Mouse (Mus musculus) CD4-positive, CD25-positive, alpha-beta regulatory T cell, adult 2 months (primary cell): ENCODE measurements around the gene Mterf1a.
"Not testable (repeated sequence)": the region's sequence is repeated elsewhere in the genome, so short reads cannot be mapped to it uniquely, and the experiment has no call there.

Experiments
- DNase-seq: peaks from one replicate; pipeline ENCODE4 v3.0.0-alpha.2; 2012; ENCODE audit warnings: low read depth, low spot score

The Mterf1a gene

GRCm38 (mm10) chr5:3893459-3894293 is at the start of gene Mterf1a:
Gene Mterf1a (minus strand): TSS chr5:3893933.
- peak; percentile 50 for DNase-seq

DNA sequence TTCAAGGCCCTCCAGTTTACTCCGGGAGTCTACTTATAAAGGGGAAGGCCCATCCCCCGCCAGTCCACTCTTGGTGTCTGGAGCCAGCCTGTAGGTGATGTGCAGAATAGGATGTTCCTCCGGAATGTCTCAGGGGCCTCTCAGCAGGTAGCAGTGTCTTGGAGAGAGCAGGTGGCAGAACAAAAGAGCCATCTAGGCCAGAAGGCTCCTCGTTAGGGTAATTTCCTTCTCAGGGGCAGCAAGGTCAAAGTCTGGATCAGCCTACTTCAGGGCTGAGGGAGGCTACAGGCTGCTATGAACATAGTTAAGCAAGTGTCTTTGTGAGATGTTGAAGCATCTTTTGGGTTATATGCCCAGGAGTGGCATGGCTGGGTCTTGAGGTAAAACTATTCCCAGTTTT is 49.4 kb upstream of the Mterf1a start:
- DNase-seq, result not testable (repeated sequence)

- no peak for DNase-seq
Measured at GRCm38 (mm10) chr5:3941240-3941639, 47.5 kb upstream of the Mterf1a start.

DNA sequence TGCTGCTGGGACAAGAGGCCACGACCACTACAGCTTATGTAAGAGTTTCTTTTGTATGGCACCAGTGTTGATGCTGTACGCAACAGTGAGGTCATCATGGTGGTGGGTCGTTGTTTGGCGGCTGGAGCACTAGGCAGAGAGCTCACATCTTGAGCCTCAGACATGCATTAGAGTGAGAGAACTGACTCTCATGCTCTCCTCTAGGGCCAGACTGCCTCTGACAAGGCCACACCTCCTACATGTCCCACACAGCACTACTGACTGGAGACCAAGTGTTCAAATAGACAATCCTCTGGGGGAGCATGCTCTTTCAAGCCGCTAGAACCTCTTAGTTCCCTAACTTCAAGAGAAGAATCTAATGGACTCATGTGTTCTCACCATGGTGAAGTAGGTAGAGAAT is 45.6 kb upstream of the Mterf1a start:
- DNase-seq, result no peak

DNA sequence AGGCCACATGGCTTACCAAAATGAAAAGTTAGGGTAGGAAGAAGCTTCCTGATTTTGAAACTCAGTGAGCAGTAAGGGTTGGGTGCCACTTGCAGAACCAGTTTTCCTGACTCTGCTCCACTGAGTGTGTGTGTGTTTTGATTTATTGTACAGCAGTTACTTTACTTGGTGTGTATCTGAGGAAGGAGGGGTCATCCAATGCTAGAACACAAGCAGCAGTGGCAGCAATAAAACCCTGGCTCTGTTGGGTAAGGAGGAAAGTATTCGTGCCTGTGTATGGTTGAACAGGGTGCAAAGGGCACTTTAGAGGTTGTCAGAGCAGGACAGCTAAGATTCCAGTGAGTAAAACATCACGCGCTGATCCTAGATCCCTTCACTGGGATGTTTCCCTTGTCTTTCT is 45.2 kb upstream of the Mterf1a start:
- no peak for DNase-seq

DNA sequence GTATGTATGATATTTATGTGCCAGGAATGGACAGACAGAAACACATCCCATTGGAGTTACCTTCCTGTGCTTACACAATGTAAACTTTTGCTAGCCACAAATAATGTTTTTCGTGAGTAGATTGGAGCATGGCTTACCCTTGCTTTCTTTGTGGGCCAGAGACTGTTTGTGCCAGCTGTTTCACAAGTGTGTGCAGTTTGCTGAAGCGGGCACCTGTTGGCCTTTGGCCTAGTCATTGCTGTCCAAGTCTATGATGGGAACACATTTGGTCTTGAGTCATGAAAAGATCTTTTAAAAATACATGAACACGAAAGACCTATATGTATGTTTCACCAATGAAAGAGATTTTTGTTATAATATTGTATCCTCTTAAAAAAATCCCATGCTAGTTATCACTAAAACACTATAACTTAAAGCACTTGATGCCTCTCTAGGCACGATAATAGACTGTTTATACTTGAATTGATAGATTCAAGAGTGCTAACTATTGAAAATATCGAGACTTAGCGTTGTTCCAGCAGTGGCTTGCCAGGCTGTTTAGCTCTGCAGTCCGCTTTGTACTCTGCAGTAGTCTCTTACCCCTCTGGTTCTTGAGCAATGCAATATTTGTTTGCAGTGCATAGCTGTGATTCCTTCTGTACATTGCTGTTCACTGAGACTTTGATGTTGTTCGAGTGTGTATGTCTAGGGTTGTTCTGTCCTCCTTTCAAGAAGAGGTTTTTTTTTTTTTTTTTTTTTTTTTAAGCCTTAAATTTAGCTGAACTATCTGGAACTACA is 42.2 kb upstream of the Mterf1a start:
- DNase-seq, result no peak

GRCm38 (mm10) chr5:3935266-3935665 is 41.5 kb upstream of the Mterf1a start:
- DNase-seq, result no peak

- no peak for DNase-seq
Measured at GRCm38 (mm10) chr5:3933551-3933950, 39.8 kb upstream of the Mterf1a start.

- DNase-seq, result no peak
Measured at GRCm38 (mm10) chr5:3931636-3932035, 37.9 kb upstream of the Mterf1a start.

GRCm38 (mm10) chr5:3930760-3931159 is 37.0 kb upstream of the Mterf1a start:
- DNase-seq, result no peak

- peak; percentile 45 for DNase-seq
Measured at GRCm38 (mm10) chr5:3928690-3929046, 34.9 kb upstream of the Mterf1a start.

GRCm38 (mm10) chr5:3927801-3928689 is 34.3 kb upstream of the Mterf1a start, which contains the start of gene Akap9:
Gene Akap9 (plus strand): TSS chr5:3928054.
- peak; percentile 67 for DNase-seq

DNA sequence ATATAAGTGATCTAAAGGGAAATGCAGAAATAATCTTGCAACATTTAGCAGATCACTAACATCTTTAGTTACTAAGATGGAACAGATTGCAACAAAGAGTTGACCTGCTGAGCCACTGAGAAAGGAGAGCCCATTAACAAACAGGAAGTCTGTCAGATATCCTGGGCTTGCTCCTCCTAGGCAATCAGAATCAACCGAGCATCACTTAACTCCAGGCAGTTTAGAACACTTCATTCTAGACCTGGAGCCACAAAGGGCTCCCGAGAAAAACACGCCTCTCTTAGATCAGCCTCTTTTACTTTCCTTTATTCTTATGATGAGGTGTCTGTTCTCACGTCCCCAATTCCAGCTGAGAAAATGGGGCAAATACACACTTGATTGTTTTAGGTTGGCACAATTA is 32.9 kb upstream of the Mterf1a start:
- DNase-seq, result peak; percentile 7

DNA sequence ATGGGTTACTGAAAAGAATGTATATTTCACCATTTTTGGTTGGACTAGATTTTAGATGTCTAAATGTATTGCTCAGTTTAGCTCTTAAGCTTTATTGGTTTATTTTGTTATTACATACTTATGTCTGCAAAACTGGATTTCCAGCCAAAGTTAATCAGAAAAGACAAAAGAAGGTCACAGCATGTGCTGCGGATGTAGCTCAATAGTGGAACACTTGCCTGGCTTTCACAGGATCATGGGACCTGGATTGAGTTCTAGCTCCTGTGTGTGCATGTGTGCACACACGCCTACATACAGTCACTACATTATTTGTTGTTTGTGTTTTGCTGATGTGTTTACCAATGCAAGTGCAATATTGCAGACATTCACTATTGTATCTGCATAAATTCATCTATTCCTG is 28.6 kb upstream of the Mterf1a start:
- no peak for DNase-seq

- no peak for DNase-seq
Measured at GRCm38 (mm10) chr5:3905471-3905870, 11.7 kb upstream of the Mterf1a start.

DNA sequence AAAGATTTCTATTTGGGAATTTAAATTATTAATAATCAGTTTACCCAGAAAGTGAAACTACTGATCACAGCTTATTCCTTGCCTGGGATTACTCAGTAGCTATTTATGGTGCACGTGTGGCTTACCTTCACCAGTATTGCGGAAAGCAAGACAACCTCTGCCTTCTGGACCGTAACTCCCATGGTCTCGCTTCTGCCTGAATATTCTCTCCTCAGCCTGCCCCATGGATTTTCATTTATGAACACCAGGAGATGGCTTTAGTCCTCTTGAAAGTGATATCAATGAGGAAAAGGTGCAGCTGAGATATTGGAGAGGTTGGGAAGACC is 524 bp upstream of the Mterf1a start:
- not testable (repeated sequence) for DNase-seq

DNA sequence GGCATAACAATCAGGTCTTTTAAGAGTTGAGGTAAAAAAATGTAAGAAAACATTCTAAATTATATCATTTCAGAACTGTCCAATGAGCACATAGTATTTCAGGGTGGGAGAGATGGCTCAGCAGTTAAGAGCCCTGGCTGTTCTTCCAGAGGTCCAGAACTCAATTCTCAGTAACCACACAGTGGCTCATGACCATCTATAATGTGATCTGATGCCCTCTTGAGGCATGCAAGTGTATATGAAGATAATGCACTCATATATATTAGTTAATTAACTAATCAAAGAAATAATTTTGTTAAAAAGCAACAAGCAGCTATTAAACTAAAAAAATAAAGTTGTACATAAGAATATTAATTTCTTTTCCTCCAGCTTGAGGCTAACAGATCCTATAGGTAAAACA is 4.5 kb downstream of the Mterf1a start:
- DNase-seq, result peak; percentile 17

GRCm38 (mm10) chr5:3886862-3887261 is 6.9 kb downstream of the Mterf1a start:
- peak; percentile 47 for DNase-seq

- no peak for DNase-seq
Measured at GRCm38 (mm10) chr5:3873485-3873884, 20.2 kb downstream of the Mterf1a start.

DNA sequence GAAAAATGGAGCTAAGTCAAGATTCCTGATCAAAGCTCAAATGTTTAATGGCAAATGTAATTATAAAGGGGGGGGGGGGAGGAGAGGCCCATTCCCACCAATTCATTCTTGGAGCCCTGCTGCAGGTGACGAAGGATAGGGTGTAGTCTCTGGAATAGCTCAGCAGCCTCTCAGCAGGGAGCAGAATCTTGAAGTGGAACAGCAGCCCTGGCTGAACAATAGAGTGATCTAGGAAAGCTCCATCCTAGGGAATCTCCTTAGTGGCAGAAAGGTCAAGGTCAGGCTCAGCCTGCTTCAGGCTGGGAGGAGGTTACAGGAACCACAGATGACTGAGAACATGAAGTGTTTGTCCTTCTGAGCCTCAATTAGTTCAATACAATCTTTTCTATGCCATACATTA is 21.4 kb downstream of the Mterf1a start:
- no peak for DNase-seq

GRCm38 (mm10) chr5:3870161-3870560 is 23.6 kb downstream of the Mterf1a start:
- DNase-seq, result no peak

DNA sequence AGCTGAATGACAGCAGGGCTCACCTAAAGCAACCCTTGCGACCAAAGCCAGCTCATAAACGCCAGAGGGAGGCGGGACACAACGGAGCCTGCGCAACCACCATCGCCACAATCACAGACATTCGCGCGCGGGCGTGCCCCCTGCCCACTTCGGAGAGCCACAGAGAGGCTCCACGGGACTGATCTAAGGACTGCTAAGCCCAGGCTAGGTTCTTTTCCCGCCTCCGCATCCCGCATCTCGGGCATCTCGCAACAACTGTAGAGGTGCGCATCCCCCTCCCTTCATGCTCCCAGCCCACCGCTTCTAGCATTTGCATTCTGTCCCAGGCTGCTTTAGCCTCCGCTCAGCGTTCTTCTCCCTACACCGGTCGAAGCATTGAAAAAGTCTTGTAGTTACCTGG is 48.7 kb downstream of the Mterf1a start, which contains the start of gene Lrrd1:
Lrrd1 (plus strand) TSS at position 148 of the 400 bp plus-strand sequence.
- no peak for DNase-seq
